Comparison of ENCODE assay signal across 20 mouse cellular contexts in genomic region chr17:34804301-34804700, GRCm38 (mm10). TPM values are rescaled to one million over a fixed set of nuclear protein-coding genes. Genes with fewer than 3 reads are reported as not detected.
A peak's percentile ranks its signal among the peaks of the same experiment; 100 is the strongest.
DNase-seq lines count a peak whose midpoint lies in the region; ATAC-seq lines count a peak whose summit lies in the region.
"Not testable (repeated sequence)": the region's sequence is repeated elsewhere in the genome, so short reads cannot be mapped to it uniquely, and the experiment has no call there.
"Had no signal": no experiment of that assay in that cellular context is flagged by ENCODE, and none has a peak within 500 bp of the region (broad histone marks: within the 10 kb centered on the region; RNA-seq: fewer than 3 reads in every experiment).

TSS of gene Cyp21a1 (minus strand) at chr17:34804561.

- peak; percentile 90 to 96 for DNase-seq in adrenal gland, adult (ENCODE audit: inconsistent age in 2 of 2, low spot score in 1 of 2)
- peak; percentile 87 for DNase-seq in adrenal gland, adult 2 months
- peak; percentile 76 for DNase-seq in adrenal gland, postnatal 10 days
- DNase-seq in adrenal gland, postnatal 25 days, result peak; percentile 46
- not testable (repeated sequence) for DNase-seq in adrenal gland, postnatal 4 days (ENCODE audit: low spot score in 2 of 2)

- H3K9me3 ChIP-seq in intestine, embryonic 16.5 days (ENCODE audit: control insufficient read depth, low read length); kidney, embryonic 16.5 days (ENCODE audit: low read length): not testable (repeated sequence)

- not testable (repeated sequence) for ATAC-seq in intestine, embryonic 16.5 days; kidney, embryonic 16.5 days (ENCODE audit: low FRiP score, low TSS enrichment)

- not testable (repeated sequence) for H3K27ac ChIP-seq in intestine, embryonic 16.5 days (ENCODE audit: low read length); kidney, embryonic 16.5 days (ENCODE audit: low read length)

- 90% methylated on average over 4 of the region's 6 CpGs for WGBS in intestine, embryonic 16.5 days
- 100% methylated on average over 2 of the region's 6 CpGs for WGBS in kidney, embryonic 16.5 days

- H3K4me1 ChIP-seq in intestine, embryonic 16.5 days (ENCODE audit: control insufficient read depth, insufficient read depth, low read length); kidney, embryonic 16.5 days (ENCODE audit: insufficient read depth, low read length): not testable (repeated sequence)

- not testable (repeated sequence) for H3K4me3 ChIP-seq in intestine, embryonic 16.5 days (ENCODE audit: low read length); kidney, embryonic 16.5 days (ENCODE audit: low read length)

- not testable (repeated sequence) for H3K36me3 ChIP-seq in intestine, embryonic 16.5 days (ENCODE audit: control insufficient read depth, insufficient read depth, low read length); kidney, embryonic 16.5 days (ENCODE audit: insufficient read depth, low read length)

- not testable (repeated sequence) for H3K4me2 ChIP-seq in intestine, embryonic 16.5 days (ENCODE audit: low read depth, low read length); kidney, embryonic 16.5 days (replicated peaks; ENCODE audit: low read depth, low read length)

- not testable (repeated sequence) for H3K27me3 ChIP-seq in intestine, embryonic 16.5 days (replicated peaks; ENCODE audit: control insufficient read depth, insufficient read depth, low read length); kidney, embryonic 16.5 days (ENCODE audit: insufficient read depth, low read length)

- not testable (repeated sequence) for H3K9ac ChIP-seq in intestine, embryonic 16.5 days (ENCODE audit: low read depth, low read length); kidney, embryonic 16.5 days (replicated peaks; ENCODE audit: low read length)

RNA-seq across cellular contexts. Expression of gene Cyp21a1, which starts in this region (rescaled TPM):
- over 10,000 TPM in 1 of 2 experiments, 1,000 to 10,000 TPM in 1; 5,616 to 11,133 TPM for total RNA-seq in adrenal gland, adult 2 months (2021)
- polyA plus RNA-seq in adrenal gland, adult 2 months (2012; rRNA removed), result 14,410 and 19,594 TPM in 2 replicates
- 1,000 to 10,000 TPM; 2,477 to 2,588 TPM for total RNA-seq in adrenal gland, postnatal 10 days (2021)
- total RNA-seq in adrenal gland, postnatal 25 days (2021), result 6,026 and 7,512 TPM in 2 replicates
- total RNA-seq in adrenal gland, postnatal 4 days (2021), result 1,000 to 10,000 TPM; 3,967 to 4,457 TPM
- 0.06 and 15.4 TPM in 2 replicates for polyA plus RNA-seq in intestine, embryonic 16.5 days (2015; fragmentation: Nextera tagmentation; extraction: Ambion mirVana)
- 38.4 and 41.9 TPM in 2 replicates for polyA plus RNA-seq in kidney, embryonic 16.5 days (2015; fragmentation: Nextera tagmentation; extraction: Ambion mirVana)
- total RNA-seq: CH12.LX; common myeloid progenitor, adult 5-6 weeks; G1E had no signal
- polyA plus RNA-seq: activated CD4-positive, CD25-positive, alpha-beta regulatory T cell, adult 4 months; CD4-positive, CD25-positive, alpha-beta regulatory T cell, adult 4 months; embryonic facial prominence, embryonic 11.5 days; embryonic facial prominence, embryonic 13.5 days; erythroblast, embryonic 14.5 days; forebrain, embryonic 10.5 days; forebrain, embryonic 12.5 days; forebrain, embryonic 14.5 days; forebrain, embryonic 16.5 days; G1E; Patski had no signal

Comparison
In these comparisons a context has a peak if more than half of its experiments do, and no peak if none do; other contexts are left out.
1. RNA of gene Cyp21a1 (polyA plus RNA-seq): 14,410 to 19,594 TPM in adrenal gland, adult 2 months; 38.4 to 41.9 TPM in kidney, embryonic 16.5 days and 0.06 to 15.4 TPM in intestine, embryonic 16.5 days; every median in the first group is over 100 times any median in the second.